Mouse (Mus musculus) small intestine, adult 2 months (tissue): ENCODE data around the gene Ercc8.

ENCODE experiments used
- CTCF ChIP-seq: fragments of 200-500 bp; IDR thresholded peaks from 2 replicates; pipeline ENCODE4 v1.5.1; 2012; ENCODE audit warnings: low read depth, mild to moderate bottlenecking, control low read depth, inconsistent platforms, low read length, moderate library complexity, mixed read lengths; ENCODE audit not compliant: insufficient replicate concordance, insufficient read length; ENCODE audit errors: extremely low read depth
- POLR2A ChIP-seq: fragments of 200-500 bp; IDR thresholded peaks from 2 replicates; pipeline ENCODE4 v1.6.1; 2012; ENCODE audit warnings: low read depth, mild to moderate bottlenecking, control low read depth, inconsistent platforms, low read length, moderate library complexity

DNA sequence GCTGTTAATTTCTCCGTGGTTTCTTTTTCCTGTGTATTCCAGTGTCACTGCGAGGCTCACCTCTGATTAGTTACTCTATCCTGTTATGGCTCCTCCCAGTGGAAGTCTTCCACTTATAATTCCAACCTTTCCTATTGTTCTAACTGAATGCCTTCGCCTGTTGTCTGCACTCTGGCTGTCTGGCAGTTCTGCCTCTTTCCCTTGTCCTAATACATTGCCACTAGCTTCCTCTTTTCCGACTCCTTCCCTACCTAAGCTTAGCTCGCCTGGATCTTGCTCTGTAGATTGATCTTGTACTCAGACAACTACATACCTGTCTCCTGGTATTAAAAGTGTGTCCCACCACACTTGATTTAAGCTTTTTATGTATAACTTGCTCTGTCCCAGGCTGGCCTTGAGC is 22.3 kb downstream of the Ercc8 start:
- TF ChIP-seq CTCF (no peak), POLR2A (no peak)
